Mouse (Mus musculus): ENCODE results near the gene Pdpk1. TPM values are rescaled to one million over a fixed set of nuclear protein-coding genes. Genes with fewer than 3 reads are reported as not detected.

The Pdpk1 gene
- total RNA-seq, 1 experiment, result 25.6 TPM

DNA sequence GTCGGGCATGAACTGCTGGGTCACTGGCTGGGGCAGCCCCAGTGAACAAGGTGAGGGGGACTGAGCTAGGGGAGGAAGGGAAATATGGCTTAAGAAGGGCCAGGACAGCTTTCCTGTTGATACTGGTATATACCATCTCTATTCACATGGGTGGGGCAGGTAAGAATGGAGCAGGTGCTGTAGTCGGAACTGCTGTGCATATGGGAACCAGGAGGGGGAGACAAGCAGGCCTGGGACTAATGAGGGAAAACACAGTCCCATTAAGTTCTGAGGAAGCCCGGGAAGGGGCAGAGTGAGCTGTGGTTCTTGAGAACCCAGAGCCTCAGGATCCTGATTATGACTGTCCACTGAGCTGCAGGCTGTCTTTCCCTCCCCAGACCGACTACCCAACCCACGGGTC lies 106.2 kb downstream of the Pdpk1 start:
- H3K27ac ChIP-seq (ENCODE audit: insufficient read depth, low read depth, low read length, poor library complexity, severe bottlenecking), result no peak overlapping the region
- peaks cover 2 to 13% of the 10 kb centered on the region in 2 experiments; a peak in 1 of 4 replicates for H3K4me1 ChIP-seq (ENCODE audit: control insufficient read depth in 2 of 2, insufficient read depth in 2 of 2, low read length in 2 of 2, poor library complexity in 1 of 2)
- H3K9me3 ChIP-seq (ENCODE audit: control insufficient read depth, insufficient read depth, low read depth, low read length), result no peaks in the 10 kb centered on the region
- no peak for DNase-seq (ENCODE audit: low read depth, low spot score)
- TF ChIP-seq CHD2 (IDR thresholded peaks at IDR 0.05; ENCODE audit: low read depth, low read length) (no peak), MAFK (IDR thresholded peaks at IDR 0.05; ENCODE audit: insufficient read depth, low read depth, low read length) (no peak), ZNF384 (IDR thresholded peaks at IDR 0.05; ENCODE audit: low read depth, low read length) (no peak), HCFC1 (IDR thresholded peaks at IDR 0.05; ENCODE audit: borderline replicate concordance, insufficient read depth, low read length) (no peak), ZC3H11A (IDR thresholded peaks at IDR 0.05; ENCODE audit: borderline replicate concordance, low read depth, low read length) (no peak)
- in situ Hi-C loops (cut with MboI; ENCODE audit: low sequenced_read_pairs in 2 of 2, unreplicated experiment in 2 of 2), result no loop called here
- H3K36me3 ChIP-seq (ENCODE audit: control insufficient read depth, insufficient read depth, low read length, poor library complexity, severe bottlenecking), result peaks cover 11% of the 10 kb centered on the region
- H3K9ac ChIP-seq (ENCODE audit: insufficient read depth, low read depth, low read length, poor library complexity, severe bottlenecking), result no peak overlapping the region
- no peak overlapping the region for H3K4me3 ChIP-seq (ENCODE audit: insufficient read depth in 1 of 2, low read depth in 1 of 2, low read length in 2 of 2, poor library complexity in 1 of 2, severe bottlenecking in 1 of 2)

DNA sequence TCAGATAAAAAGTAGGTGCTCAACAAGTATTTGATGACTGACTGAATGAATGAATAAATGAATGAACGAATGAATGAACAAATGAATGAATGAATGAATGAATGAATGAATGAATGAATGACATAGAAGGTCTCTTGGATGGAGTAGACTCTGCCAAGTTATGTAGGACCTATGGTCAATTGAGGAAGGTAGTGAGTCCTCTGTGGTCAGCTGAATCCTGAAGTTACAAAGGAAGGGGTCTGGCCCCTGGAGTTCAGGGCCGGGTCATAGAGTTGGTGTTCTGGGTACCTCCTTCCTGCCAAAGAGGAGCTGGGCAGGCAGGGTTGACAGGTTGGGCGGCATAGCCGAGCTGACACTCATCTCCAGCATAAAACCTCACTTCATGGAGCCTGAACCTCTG lies 112.9 kb downstream of the Pdpk1 start, which contains the start of gene Prss27:
Prss27 (plus strand) TSS at position 301 of the 400 bp plus-strand sequence.
- no peak for DNase-seq (ENCODE audit: low read depth, low spot score)
- Histone ChIP-seq H3K4me1 (ENCODE audit: control insufficient read depth in 2 of 2, insufficient read depth in 2 of 2, low read length in 2 of 2, poor library complexity in 1 of 2) (peaks cover 0 to 6% of the 10 kb centered on the region in 2 experiments; a peak in 1 of 4 replicates), H3K4me3 (ENCODE audit: insufficient read depth in 1 of 2, low read depth in 1 of 2, low read length in 2 of 2, poor library complexity in 1 of 2, severe bottlenecking in 1 of 2) (no peak within 1 kb of the TSS; a peak in 1 of 4 replicates), H3K27ac (ENCODE audit: insufficient read depth, low read depth, low read length, poor library complexity, severe bottlenecking) (no peak within 1 kb of the TSS), H3K9me3 (ENCODE audit: control insufficient read depth, insufficient read depth, low read depth, low read length) (no peaks in the 10 kb centered on the region), H3K9ac (ENCODE audit: insufficient read depth, low read depth, low read length, poor library complexity, severe bottlenecking) (no peak within 1 kb of the TSS), H3K36me3 (ENCODE audit: control insufficient read depth, insufficient read depth, low read length, poor library complexity, severe bottlenecking) (no peaks in the 10 kb centered on the region)
- in situ Hi-C loops (cut with MboI; ENCODE audit: low sequenced_read_pairs in 2 of 2, unreplicated experiment in 2 of 2), result no loop called here
- TF ChIP-seq MAFK (IDR thresholded peaks at IDR 0.05; ENCODE audit: insufficient read depth, low read depth, low read length) (no peak), HCFC1 (IDR thresholded peaks at IDR 0.05; ENCODE audit: borderline replicate concordance, insufficient read depth, low read length) (no peak), CHD2 (IDR thresholded peaks at IDR 0.05; ENCODE audit: low read depth, low read length) (no peak), ZNF384 (IDR thresholded peaks at IDR 0.05; ENCODE audit: low read depth, low read length) (no peak), ZC3H11A (IDR thresholded peaks at IDR 0.05; ENCODE audit: borderline replicate concordance, low read depth, low read length) (no peak)

DNA sequence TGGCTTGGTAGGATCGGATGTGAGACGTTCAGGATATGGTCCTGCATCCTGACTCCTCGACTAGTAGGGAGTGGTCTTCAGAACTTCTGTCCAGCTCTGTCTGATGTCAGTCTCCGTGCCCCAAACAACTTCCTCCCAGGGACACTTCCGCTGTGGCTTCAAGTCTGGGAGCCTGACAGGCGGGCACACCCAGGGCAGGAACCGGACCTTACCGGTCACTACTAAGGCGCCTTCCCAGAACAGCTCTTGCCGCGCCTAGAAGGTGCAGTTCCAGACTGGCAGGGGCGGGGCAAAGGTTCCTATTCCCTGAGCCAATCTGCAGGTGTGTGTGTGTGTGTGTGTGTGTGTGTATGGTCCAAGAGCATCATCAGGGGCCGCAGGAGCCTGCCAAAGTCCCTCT lies 113.4 kb downstream of the Pdpk1 start:
- no peak overlapping the region for H3K9ac ChIP-seq (ENCODE audit: insufficient read depth, low read depth, low read length, poor library complexity, severe bottlenecking)
- peaks cover 0 to 6% of the 10 kb centered on the region in 2 experiments; a peak in 1 of 4 replicates for H3K4me1 ChIP-seq (ENCODE audit: control insufficient read depth in 2 of 2, insufficient read depth in 2 of 2, low read length in 2 of 2, poor library complexity in 1 of 2)
- no peak overlapping the region; a peak in 1 of 4 replicates for H3K4me3 ChIP-seq (ENCODE audit: insufficient read depth in 1 of 2, low read depth in 1 of 2, low read length in 2 of 2, poor library complexity in 1 of 2, severe bottlenecking in 1 of 2)
- DNase-seq (ENCODE audit: low read depth, low spot score), result no peak
- H3K27ac ChIP-seq (ENCODE audit: insufficient read depth, low read depth, low read length, poor library complexity, severe bottlenecking), result no peak overlapping the region
- no peaks in the 10 kb centered on the region for H3K36me3 ChIP-seq (ENCODE audit: control insufficient read depth, insufficient read depth, low read length, poor library complexity, severe bottlenecking)
- in situ Hi-C loops (cut with MboI; ENCODE audit: low sequenced_read_pairs in 2 of 2, unreplicated experiment in 2 of 2), result no loop called here
- H3K9me3 ChIP-seq (ENCODE audit: control insufficient read depth, insufficient read depth, low read depth, low read length), result no peaks in the 10 kb centered on the region
- no peak for TF ChIP-seq CHD2 (IDR thresholded peaks at IDR 0.05; ENCODE audit: low read depth, low read length)
- TF ChIP-seq MAFK (IDR thresholded peaks at IDR 0.05; ENCODE audit: insufficient read depth, low read depth, low read length), result no peak
- TF ChIP-seq ZNF384 (IDR thresholded peaks at IDR 0.05; ENCODE audit: low read depth, low read length), result no peak
- TF ChIP-seq HCFC1 (IDR thresholded peaks at IDR 0.05; ENCODE audit: borderline replicate concordance, insufficient read depth, low read length), result no peak
- no peak for TF ChIP-seq ZC3H11A (IDR thresholded peaks at IDR 0.05; ENCODE audit: borderline replicate concordance, low read depth, low read length)

DNA sequence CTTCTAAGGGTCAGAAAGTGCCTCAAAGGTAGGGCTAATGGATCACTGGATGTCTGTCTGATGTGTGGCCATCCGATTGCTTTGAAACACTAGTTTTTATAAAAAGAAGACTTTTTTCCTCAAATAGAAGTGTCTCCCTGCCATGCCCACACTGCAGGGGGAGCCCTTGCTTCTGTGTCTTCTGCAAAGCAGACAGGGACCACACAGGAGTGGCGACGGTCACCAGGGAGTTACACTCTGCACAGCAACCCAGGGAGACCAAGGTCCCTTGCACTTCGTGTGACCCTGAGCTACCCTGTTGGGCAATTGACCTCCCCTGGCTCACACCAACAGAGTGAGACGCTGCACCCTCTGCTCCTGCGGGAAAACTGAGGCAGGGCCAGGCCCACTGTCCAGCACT lies 113.8 kb downstream of the Pdpk1 start:
- H3K27ac ChIP-seq (ENCODE audit: insufficient read depth, low read depth, low read length, poor library complexity, severe bottlenecking), result no peak overlapping the region
- TF ChIP-seq MAFK (IDR thresholded peaks at IDR 0.05; ENCODE audit: insufficient read depth, low read depth, low read length) (no peak), ZNF384 (IDR thresholded peaks at IDR 0.05; ENCODE audit: low read depth, low read length) (no peak), HCFC1 (IDR thresholded peaks at IDR 0.05; ENCODE audit: borderline replicate concordance, insufficient read depth, low read length) (no peak), ZC3H11A (IDR thresholded peaks at IDR 0.05; ENCODE audit: borderline replicate concordance, low read depth, low read length) (no peak), CHD2 (IDR thresholded peaks at IDR 0.05; ENCODE audit: low read depth, low read length) (no peak)
- H3K9me3 ChIP-seq (ENCODE audit: control insufficient read depth, insufficient read depth, low read depth, low read length), result no peaks in the 10 kb centered on the region
- in situ Hi-C loops (cut with MboI; ENCODE audit: low sequenced_read_pairs in 2 of 2, unreplicated experiment in 2 of 2), result no loop called here
- no peak for DNase-seq (ENCODE audit: low read depth, low spot score)
- H3K9ac ChIP-seq (ENCODE audit: insufficient read depth, low read depth, low read length, poor library complexity, severe bottlenecking), result no peak overlapping the region
- no peak overlapping the region; a peak in 1 of 4 replicates for H3K4me3 ChIP-seq (ENCODE audit: insufficient read depth in 1 of 2, low read depth in 1 of 2, low read length in 2 of 2, poor library complexity in 1 of 2, severe bottlenecking in 1 of 2)
- H3K4me1 ChIP-seq (ENCODE audit: control insufficient read depth in 2 of 2, insufficient read depth in 2 of 2, low read length in 2 of 2, poor library complexity in 1 of 2), result peaks cover 0 to 10% of the 10 kb centered on the region in 2 experiments; a peak in 2 of 4 replicates
- no peaks in the 10 kb centered on the region for H3K36me3 ChIP-seq (ENCODE audit: control insufficient read depth, insufficient read depth, low read length, poor library complexity, severe bottlenecking)

All from ES-E14 (cell line).